Mouse (Mus musculus) G1E (cell line): ENCODE results near the gene 9830107B12Rik.

Experiments used
- CTCF ChIP-seq: IDR thresholded peaks from 2 replicates; pipeline ENCODE4 v1.5.1; 2012; ENCODE audit warnings: low read depth, low read length, inconsistent platforms, mixed read lengths
- GATA1 ChIP-seq: IDR thresholded peaks from 2 replicates; pipeline ENCODE4 v1.6.1; 2012; ENCODE audit warnings: borderline replicate concordance, low read length, inconsistent platforms, mixed read lengths
- GATA2 ChIP-seq: IDR thresholded peaks from 2 replicates; pipeline ENCODE4 v1.6.1; 2012; ENCODE audit warnings: low read depth, low read length, inconsistent platforms, borderline replicate concordance
- TAL1 ChIP-seq: conservative IDR thresholded peaks from 2 replicates; pipeline ENCODE4 v1.6.1; 2012; ENCODE audit warnings: low read depth, low read length, inconsistent platforms, mixed read lengths

- TF ChIP-seq CTCF, result no peak
- TF ChIP-seq GATA1, result no peak
- no peak for TF ChIP-seq TAL1
- TF ChIP-seq GATA2, result no peak
Measured at GRCm38 (mm10) chr17:48097743-48098527, 48.1 kb downstream of the 9830107B12Rik start.
